Mouse (Mus musculus): ENCODE data around the gene Elmo1. TPM values are rescaled to one million over a fixed set of nuclear protein-coding genes. Genes with fewer than 3 reads are reported as not detected.

Gene Elmo1
- polyA plus RNA-seq, 1 experiment from 2014 or later: 19.2 TPM

DNA sequence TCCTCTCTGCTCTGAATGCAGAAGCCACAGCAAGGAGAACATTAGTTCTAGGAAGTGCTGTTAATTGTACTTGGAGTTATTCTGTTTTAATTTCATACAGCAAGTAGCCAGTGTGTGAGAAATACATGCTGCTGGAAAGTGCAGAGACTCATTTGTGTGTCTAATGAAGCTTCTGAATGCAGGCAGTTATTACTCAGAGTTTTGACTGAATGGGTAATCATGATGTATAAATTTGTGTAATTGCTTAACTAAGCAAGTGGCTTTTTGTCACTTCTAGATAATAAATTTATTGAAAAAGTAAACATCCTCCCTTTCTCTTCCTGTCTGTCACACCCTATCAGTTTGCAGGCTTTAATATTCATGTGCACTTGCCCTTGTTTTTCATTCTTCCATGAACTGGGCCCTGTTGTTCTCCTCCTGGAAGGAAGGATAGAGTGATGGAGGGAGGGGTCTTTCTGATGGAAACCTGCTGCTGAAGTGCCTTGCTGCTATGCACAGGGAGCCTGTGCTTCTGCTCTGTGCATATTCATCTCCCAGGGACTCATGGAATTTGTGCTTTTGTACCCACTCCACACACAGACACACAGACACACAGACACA is 159.8 kb downstream of the Elmo1 start:
- no peaks in the 10 kb centered on the region for H3K36me3 ChIP-seq
- H3K9me3 ChIP-seq: no peaks in the 10 kb centered on the region
- no peak overlapping the region for H3K4me3 ChIP-seq
- no peak overlapping the region for H3K27ac ChIP-seq
- no peak for DNase-seq (ENCODE audit: low spot score)
- no peaks in the 10 kb centered on the region for H3K4me1 ChIP-seq (replicated peaks)
- no peaks in the 10 kb centered on the region for H3K27me3 ChIP-seq (ENCODE audit: insufficient read depth, poor library complexity, severe bottlenecking)

DNA sequence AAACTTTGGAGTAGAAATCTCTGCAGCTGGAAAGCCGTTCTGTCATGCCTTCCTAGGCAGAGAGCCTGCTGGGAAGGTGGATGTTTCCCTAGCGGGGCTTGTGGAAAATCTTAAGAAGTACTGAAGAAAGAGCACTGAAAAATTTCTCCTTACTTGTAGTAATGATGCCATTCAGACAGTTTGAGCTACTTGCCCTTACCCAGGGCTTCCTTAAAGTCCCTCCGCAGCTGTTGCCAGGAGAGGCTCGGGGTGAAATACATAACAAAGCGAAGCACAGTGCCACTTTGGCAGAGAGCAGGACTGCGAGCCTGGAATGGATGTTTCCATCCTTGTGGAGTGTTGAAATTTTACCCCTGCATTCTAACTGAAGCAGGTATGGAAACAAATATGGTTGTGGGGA is 164.5 kb downstream of the Elmo1 start:
- no peak overlapping the region for H3K4me3 ChIP-seq
- no peaks in the 10 kb centered on the region for H3K27me3 ChIP-seq (ENCODE audit: insufficient read depth, poor library complexity, severe bottlenecking)
- H3K36me3 ChIP-seq: no peaks in the 10 kb centered on the region
- H3K9me3 ChIP-seq: no peaks in the 10 kb centered on the region
- DNase-seq (ENCODE audit: low spot score): no peak
- H3K27ac ChIP-seq: no peak overlapping the region
- 83% methylated on average over 6 of the region's 6 CpGs for WGBS
- no peaks in the 10 kb centered on the region for H3K4me1 ChIP-seq (replicated peaks)

DNA sequence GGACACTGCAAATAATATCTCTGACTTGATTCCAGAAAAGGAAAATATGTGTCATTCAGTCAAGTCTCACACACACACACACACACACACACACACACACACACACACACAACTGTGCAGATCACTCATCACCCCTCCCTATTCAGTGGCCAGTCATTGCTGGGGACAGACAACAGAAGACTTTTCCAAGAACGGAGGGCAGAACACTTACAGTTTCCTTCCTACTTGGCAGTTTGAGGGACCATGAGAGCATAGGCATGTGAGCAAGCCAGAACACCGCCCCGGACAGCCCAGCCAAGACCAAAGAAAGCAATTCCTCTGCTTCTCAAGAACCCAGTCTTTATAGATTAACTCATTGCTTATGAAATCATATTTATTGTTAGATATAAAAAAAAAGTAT is 165.0 kb downstream of the Elmo1 start:
- 90% methylated on average over 3 of the region's 3 CpGs for WGBS
- Histone ChIP-seq H3K9me3 (no peaks in the 10 kb centered on the region), H3K4me1 (replicated peaks) (no peaks in the 10 kb centered on the region), H3K27ac (no peak overlapping the region), H3K36me3 (no peaks in the 10 kb centered on the region), H3K4me3 (no peak overlapping the region), H3K27me3 (ENCODE audit: insufficient read depth, poor library complexity, severe bottlenecking) (no peaks in the 10 kb centered on the region)
- DNase-seq (ENCODE audit: low spot score): no peak

DNA sequence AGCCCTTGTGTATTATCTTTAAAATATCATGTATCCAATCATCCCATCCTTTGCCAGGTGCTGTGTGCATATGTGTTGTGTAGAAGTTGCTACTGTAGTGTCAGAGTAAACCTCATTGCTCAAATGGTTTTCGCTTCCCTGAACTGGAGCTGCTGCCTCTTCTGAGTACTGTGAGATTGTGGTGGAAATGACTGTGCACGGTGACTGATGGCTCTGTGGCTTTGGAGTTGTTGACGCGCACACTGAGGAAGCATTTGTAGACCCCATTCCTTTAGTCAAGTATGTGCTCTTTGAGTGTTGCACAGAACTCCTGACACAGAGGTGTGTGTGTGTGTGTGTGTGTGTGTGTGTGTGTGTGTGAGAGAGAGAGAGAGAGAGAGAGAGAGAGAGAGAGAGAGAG is 166.2 kb downstream of the Elmo1 start:
- no peak overlapping the region for H3K27ac ChIP-seq
- H3K36me3 ChIP-seq: no peaks in the 10 kb centered on the region
- no peaks in the 10 kb centered on the region for H3K27me3 ChIP-seq (ENCODE audit: insufficient read depth, poor library complexity, severe bottlenecking)
- H3K4me3 ChIP-seq: no peak overlapping the region
- H3K9me3 ChIP-seq: no peaks in the 10 kb centered on the region
- DNase-seq (ENCODE audit: low spot score): no peak
- 93% methylated on average over 4 of the region's 4 CpGs for WGBS
- H3K4me1 ChIP-seq (replicated peaks): no peaks in the 10 kb centered on the region

DNA sequence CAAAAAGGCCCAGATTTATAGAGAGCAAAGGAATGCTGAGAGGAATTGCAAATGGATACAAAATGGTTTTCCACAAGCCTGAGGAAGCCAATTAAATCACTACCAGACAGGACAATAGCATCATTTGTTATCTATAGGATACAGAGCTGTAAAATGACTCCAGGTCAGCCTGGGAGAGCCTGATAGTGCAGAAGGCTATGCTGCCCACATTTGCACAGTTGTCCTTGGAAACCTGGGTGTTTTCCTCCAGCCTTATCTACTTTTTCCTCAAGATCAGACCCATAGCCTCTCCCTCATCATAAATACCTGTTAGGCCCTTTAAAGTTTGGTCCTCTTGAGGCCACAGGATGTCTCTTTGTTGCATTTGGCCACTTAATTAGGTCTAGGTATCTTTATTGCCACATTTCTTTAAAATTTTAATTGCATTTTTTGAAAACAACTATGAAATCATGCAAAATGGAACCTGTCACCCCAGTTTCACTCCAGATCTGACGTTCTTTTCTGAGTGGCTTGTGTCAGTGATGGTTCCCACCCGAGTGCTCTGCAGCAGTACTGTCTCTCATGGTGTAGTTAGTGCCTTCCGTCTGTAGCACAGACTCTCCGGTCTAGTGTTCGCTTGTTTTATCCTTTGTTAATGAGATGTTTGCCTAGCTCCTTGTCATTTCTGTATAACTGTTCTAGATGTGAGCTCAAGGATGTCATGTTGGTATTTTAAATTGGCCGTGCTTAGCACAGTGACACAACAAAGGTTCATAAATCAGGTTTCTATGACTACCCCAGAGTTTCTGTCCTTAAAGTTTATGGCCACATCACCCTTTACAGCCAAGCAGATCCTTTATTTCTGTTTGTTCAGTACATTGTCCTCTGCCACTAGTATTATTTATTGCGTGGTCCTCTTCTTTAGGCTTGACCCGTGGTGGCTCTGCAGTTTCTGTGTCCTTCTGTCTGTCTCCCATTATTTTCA is 167.4 kb downstream of the Elmo1 start:
- DNase-seq (ENCODE audit: low spot score): no peak
- no peak overlapping the region for H3K4me3 ChIP-seq
- WGBS: 93% methylated on average over 8 of the region's 8 CpGs
- no peak overlapping the region for H3K27ac ChIP-seq
- H3K36me3 ChIP-seq: no peaks in the 10 kb centered on the region
- no peaks in the 10 kb centered on the region for H3K4me1 ChIP-seq (replicated peaks)
- H3K27me3 ChIP-seq (ENCODE audit: insufficient read depth, poor library complexity, severe bottlenecking): no peaks in the 10 kb centered on the region
- H3K9me3 ChIP-seq: no peaks in the 10 kb centered on the region

DNA sequence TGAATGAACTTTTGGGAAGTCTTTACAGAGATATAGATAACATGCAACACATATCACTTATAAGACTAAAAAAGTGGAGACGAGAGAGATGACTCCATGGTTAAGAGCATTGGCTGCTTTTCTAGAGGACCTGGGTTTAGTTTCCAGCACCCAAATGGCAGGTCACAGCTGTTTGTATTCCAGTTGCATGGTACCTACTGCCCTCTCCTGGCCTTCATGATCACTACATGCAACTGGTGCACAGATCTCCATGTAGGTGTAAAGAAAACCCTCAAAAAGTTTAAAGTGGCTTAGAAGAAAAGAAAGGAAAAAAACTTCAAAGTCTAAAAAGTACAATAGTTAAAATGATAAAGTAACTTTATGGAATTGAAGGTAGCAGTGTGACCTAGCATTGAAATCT is 172.8 kb downstream of the Elmo1 start:
- WGBS: 95% methylated on average over 1 of the region's 1 CpGs

DNA sequence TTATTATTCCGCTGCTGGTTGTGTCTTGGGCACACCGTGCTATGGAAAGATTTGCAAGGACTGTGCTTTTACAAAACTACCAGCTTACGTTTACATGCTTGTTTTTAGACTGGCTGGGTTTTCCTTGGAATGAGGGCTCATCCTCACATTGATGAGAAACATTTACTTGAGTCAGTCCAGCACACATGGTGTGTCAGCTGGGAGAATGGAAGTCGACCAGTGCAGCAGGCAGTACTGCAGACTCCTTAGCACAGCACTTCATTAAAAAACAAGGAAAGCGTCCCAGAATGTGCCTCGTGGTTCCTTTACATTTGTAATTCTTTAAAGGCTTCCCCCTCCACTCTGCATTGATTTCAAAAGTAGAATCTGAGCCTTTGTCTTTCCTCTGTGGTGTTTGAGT is 179.8 kb downstream of the Elmo1 start:
- Histone ChIP-seq H3K27ac (no peak overlapping the region), H3K36me3 (no peaks in the 10 kb centered on the region), H3K9me3 (no peaks in the 10 kb centered on the region), H3K4me1 (replicated peaks) (0 out of 2 replicates have a peak, but pooled peaks cover 3% of the 10 kb centered on the region), H3K4me3 (no peak overlapping the region), H3K27me3 (ENCODE audit: insufficient read depth, poor library complexity, severe bottlenecking) (no peaks in the 10 kb centered on the region)
- DNase-seq (ENCODE audit: low spot score): no peak
- 66% methylated on average over 6 of the region's 6 CpGs for WGBS

More for the DNA sequence above, 172.8 kb downstream of the Elmo1 start:
- H3K4me1 ChIP-seq (replicated peaks): no peaks in the 10 kb centered on the region
- DNase-seq (ENCODE audit: low spot score): no peak
- no peaks in the 10 kb centered on the region for H3K27me3 ChIP-seq (ENCODE audit: insufficient read depth, poor library complexity, severe bottlenecking)
- no peak overlapping the region for H3K27ac ChIP-seq
- no peaks in the 10 kb centered on the region for H3K9me3 ChIP-seq
- H3K36me3 ChIP-seq: no peaks in the 10 kb centered on the region
- no peak overlapping the region for H3K4me3 ChIP-seq

DNA sequence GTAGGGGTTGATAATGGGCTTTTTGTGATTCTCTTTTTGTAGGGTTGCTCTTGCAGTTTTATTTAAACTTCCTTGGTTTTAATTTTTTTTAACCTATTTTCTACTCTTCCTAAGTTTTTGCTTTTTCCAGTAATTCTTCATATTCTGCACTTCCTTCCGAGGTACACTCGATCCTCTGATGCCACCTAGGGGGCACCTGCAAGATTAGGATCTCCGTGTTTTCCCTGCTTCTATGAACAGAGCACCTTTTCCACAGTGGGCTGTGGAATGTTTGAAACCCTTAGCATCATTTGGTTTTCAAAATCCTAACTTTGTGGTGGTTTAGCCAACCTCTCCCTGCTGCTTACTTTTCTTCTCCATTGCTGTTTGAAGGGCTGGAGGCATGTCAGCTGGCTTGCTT is 181.4 kb downstream of the Elmo1 start:
- H3K27ac ChIP-seq: no peak overlapping the region
- no peaks in the 10 kb centered on the region for H3K36me3 ChIP-seq
- H3K27me3 ChIP-seq (ENCODE audit: insufficient read depth, poor library complexity, severe bottlenecking): no peaks in the 10 kb centered on the region
- 54% methylated on average over 3 of the region's 3 CpGs for WGBS
- 0 out of 2 replicates have a peak, but pooled peaks cover 3% of the 10 kb centered on the region for H3K4me1 ChIP-seq (replicated peaks)
- H3K4me3 ChIP-seq: no peak overlapping the region
- no peak for DNase-seq (ENCODE audit: low spot score)
- H3K9me3 ChIP-seq: no peaks in the 10 kb centered on the region

DNA sequence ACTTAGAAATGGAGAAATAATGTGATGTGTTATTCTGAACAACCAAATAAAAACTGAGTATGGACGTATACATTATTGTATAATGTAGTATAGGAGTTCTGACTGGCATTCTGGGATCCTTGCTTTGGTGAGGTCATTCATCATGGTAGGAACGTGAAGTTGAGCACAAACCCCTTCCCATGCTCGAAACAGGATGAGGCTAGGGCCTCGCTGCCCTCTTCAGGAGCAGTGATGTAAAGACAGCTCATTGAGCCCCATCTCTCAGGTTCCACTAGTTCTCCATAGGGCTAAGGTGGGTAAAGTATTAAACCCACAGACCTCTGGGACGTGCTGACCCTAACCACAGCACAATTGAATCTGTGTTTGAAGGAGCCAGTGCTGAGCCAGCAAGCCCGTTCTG is 182.2 kb downstream of the Elmo1 start:
- Histone ChIP-seq H3K27me3 (ENCODE audit: insufficient read depth, poor library complexity, severe bottlenecking) (no peaks in the 10 kb centered on the region), H3K4me3 (no peak overlapping the region), H3K9me3 (no peaks in the 10 kb centered on the region), H3K27ac (no peak overlapping the region), H3K36me3 (no peaks in the 10 kb centered on the region), H3K4me1 (replicated peaks) (0 out of 2 replicates have a peak, but pooled peaks cover 3% of the 10 kb centered on the region)
- 52% methylated on average over 6 of the region's 6 CpGs for WGBS
- DNase-seq (ENCODE audit: low spot score): peak; percentile 30

DNA sequence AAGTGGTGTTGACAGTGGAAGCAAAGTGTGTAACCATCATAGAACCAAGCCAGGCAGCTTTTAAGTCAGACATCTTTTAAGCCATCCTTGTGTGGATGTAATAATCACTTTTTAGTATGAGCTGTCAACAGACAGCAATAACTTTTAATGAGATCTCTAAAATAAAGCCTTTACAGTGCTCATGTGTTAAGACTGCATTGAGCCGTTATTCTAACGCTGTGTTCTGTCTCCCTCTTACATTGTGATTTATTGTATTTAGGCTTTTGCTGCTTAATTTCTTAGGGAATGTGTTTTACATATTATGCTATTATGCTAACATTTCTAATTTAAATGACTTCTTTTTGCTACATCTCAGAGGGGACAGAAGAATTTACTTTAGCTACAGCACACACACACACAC is 189.5 kb downstream of the Elmo1 start:
- Histone ChIP-seq H3K4me3 (no peak overlapping the region), H3K27ac (no peak overlapping the region), H3K4me1 (replicated peaks) (no peaks in the 10 kb centered on the region), H3K27me3 (ENCODE audit: insufficient read depth, poor library complexity, severe bottlenecking) (no peaks in the 10 kb centered on the region), H3K36me3 (no peaks in the 10 kb centered on the region), H3K9me3 (no peaks in the 10 kb centered on the region)
- 92% methylated on average over 2 of the region's 2 CpGs for WGBS
- no peak for DNase-seq (ENCODE audit: low spot score)

DNA sequence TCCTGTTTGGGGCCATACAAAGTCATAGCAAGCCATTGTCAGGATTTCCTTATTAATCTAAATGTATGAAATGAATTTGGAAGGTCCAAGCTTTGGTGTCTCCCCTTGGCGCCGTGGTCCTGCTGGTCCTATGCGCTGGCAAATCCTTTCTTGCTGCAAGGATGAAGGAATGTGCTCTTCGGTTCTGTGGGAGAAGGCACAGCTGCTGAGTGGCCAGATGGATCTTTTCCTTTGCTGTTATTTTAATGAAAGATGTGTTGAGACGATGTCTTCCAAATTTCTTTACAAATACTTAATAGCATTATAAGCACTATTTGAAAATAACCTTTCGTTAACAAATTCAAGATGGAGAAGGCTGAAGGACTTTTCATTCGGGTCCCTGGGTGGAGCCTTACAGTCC is 193.5 kb downstream of the Elmo1 start:
- 94% methylated on average over 7 of the region's 7 CpGs for WGBS
- Histone ChIP-seq H3K27me3 (ENCODE audit: insufficient read depth, poor library complexity, severe bottlenecking) (no peaks in the 10 kb centered on the region), H3K4me3 (no peak overlapping the region), H3K9me3 (no peaks in the 10 kb centered on the region), H3K27ac (no peak overlapping the region), H3K4me1 (replicated peaks) (no peaks in the 10 kb centered on the region), H3K36me3 (no peaks in the 10 kb centered on the region)
- no peak for DNase-seq (ENCODE audit: low spot score)

DNA sequence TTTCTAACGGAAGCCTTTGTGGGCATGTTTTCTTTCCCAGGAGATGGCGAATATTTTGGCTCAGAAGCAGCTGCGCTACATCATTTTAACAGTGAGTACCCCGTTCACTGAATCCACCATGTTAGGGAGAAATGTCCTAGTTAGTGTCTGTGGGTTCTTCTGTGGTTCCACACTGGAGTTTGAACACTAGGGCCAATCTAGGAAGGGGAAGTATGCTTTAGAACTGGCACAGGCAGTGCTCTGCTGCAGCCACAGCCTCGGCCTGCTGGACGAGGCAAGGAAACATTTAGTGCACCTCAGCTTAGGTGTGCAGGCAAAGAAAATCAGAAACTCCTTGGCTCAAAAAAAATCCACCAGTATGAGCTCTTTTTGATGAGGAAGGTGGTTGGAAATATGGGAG is 196.3 kb downstream of the Elmo1 start:
- no peaks in the 10 kb centered on the region for H3K36me3 ChIP-seq
- DNase-seq (ENCODE audit: low spot score): no peak
- 95% methylated on average over 6 of the region's 6 CpGs for WGBS
- H3K9me3 ChIP-seq: no peaks in the 10 kb centered on the region
- H3K27me3 ChIP-seq (ENCODE audit: insufficient read depth, poor library complexity, severe bottlenecking): no peaks in the 10 kb centered on the region
- no peak overlapping the region for H3K4me3 ChIP-seq
- H3K4me1 ChIP-seq (replicated peaks): no peaks in the 10 kb centered on the region
- no peak overlapping the region for H3K27ac ChIP-seq

DNA sequence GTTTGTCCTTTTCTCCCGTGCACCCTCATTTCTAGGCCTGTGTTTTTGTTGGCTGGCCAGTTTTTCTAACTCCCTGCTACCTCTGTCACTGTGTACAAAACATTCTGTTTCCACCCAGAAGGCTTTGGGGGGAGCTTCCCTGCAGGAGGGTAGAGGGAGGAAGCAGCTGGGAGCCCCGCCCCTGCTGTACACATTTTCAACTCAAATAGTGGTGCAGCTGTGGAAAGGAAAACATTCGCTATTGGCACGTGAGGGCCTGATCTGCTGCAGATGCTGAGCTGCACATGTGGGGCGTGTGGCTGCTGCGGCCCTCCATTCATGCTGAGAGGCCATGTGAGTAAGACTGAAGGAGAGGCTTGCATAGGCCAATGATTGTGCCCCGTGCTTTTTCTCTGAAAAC is 198.0 kb downstream of the Elmo1 start:
- H3K4me1 ChIP-seq (replicated peaks): no peaks in the 10 kb centered on the region
- 65% methylated on average over 7 of the region's 7 CpGs for WGBS
- H3K4me3 ChIP-seq: no peak overlapping the region
- H3K9me3 ChIP-seq: no peaks in the 10 kb centered on the region
- H3K27me3 ChIP-seq (ENCODE audit: insufficient read depth, poor library complexity, severe bottlenecking): no peaks in the 10 kb centered on the region
- no peaks in the 10 kb centered on the region for H3K36me3 ChIP-seq
- DNase-seq (ENCODE audit: low spot score): peak; percentile 39
- no peak overlapping the region for H3K27ac ChIP-seq
